Mouse (Mus musculus): ENCODE measurements at regions not wholly inside any gene's neighbourhood (a gene's known extent, or its start where the extent isn't known, plus 50 kb on each side); places are given as distances from the start of the nearest gene placed in this dataset.

DNA sequence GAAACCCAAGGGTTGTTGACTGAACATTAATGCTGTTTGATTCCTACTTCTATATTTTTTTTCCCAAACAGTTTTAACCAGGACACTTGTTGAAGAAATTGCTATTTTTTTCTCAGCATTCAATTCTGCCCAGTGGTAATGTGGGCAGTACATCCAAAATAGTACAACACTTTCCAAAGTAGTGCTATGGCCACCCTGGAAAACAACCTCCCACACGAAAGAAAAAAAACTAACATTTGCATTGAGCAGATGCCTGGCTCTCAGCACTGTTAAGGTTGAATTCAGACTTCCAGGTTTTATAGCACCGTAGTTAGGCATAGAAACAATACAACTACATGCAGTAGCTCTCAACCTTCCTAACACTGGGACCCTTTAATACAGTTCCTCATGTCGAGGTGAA is 167.1 kb upstream of the Nfe2l3 start:
- TF ChIP-seq CTCF (IDR thresholded peaks at IDR 0.05; ENCODE audit: extremely low read depth, insufficient read length, insufficient replicate concordance, low read depth, low read length): no peak
- TF ChIP-seq POLR2A (IDR thresholded peaks at IDR 0.05; ENCODE audit: low read depth, low read length): no peak

Measured in small intestine, adult 2 months (tissue).